Mouse (Mus musculus) ES-Bruce4 (cell line): ENCODE data around the gene Camkmt. TPM values are rescaled to one million over a fixed set of nuclear protein-coding genes. Genes with fewer than 3 reads are reported as not detected.

Experiments used
- H3K27ac ChIP-seq: 2 replicates; pipeline ENCODE4 v1.5.1; 2012; ENCODE audit warnings: low read length, inconsistent platforms; ENCODE audit not compliant: insufficient read depth
- H3K27me3 ChIP-seq: 2 replicates; pipeline ENCODE4 v1.6.1; 2012; ENCODE audit warnings: mild to moderate bottlenecking, low read length, inconsistent platforms; ENCODE audit not compliant: control insufficient read depth, poor library complexity, insufficient read depth, severe bottlenecking
- H3K36me3 ChIP-seq: 2 replicates; pipeline ENCODE4 v1.6.1; 2012; ENCODE audit warnings: inconsistent platforms, mild to moderate bottlenecking, low read length, moderate library complexity; ENCODE audit not compliant: control insufficient read depth, poor library complexity, insufficient read depth, severe bottlenecking
- H3K4me1 ChIP-seq: one replicate; pipeline ENCODE4 v1.8.1; 2011; ENCODE audit warnings: low read length; ENCODE audit not compliant: control insufficient read depth, insufficient read depth
- H3K4me3 ChIP-seq: 2 replicates; pipeline ENCODE4 v1.5.1; 2011; ENCODE audit warnings: low read depth, mild to moderate bottlenecking, low read length
- H3K9ac ChIP-seq: 2 replicates; pipeline ENCODE4 v1.6.1; 2012; ENCODE audit warnings: low read depth, mild to moderate bottlenecking, inconsistent platforms; ENCODE audit not compliant: poor library complexity, severe bottlenecking
- H3K9me3 ChIP-seq: replicated peaks from 2 replicates; pipeline ENCODE4 v1.6.1; 2012; ENCODE audit warnings: mild to moderate bottlenecking, low read length, inconsistent platforms; ENCODE audit not compliant: control insufficient read depth, poor library complexity, insufficient read depth, severe bottlenecking
- CTCF ChIP-seq: IDR thresholded peaks from one replicate; pipeline ENCODE4 v1.8.1; 2011; ENCODE audit warnings: low read depth, low read length
- EP300 ChIP-seq: IDR thresholded peaks from 2 replicates; pipeline ENCODE4 v1.6.1; 2011; ENCODE audit warnings: low read depth, low read length; ENCODE audit not compliant: insufficient read depth
- POLR2A ChIP-seq: IDR thresholded peaks from one replicate; pipeline ENCODE4 v1.8.1; 2011; ENCODE audit warnings: low read length; ENCODE audit not compliant: insufficient read depth
- polyA plus RNA-seq: library from polyadenylated mRNA; stranded (reverse); fragments of >200 nt; gene quantifications from 2 replicates; pipeline ENCODE4 v1.2.4, GENCODE M21; 2011; ENCODE audit warnings: low read depth; ENCODE audit not compliant: missing spikeins, insufficient read depth, insufficient read length

Gene Camkmt
- polyA plus RNA-seq, 1 experiment = 3.7 TPM

DNA sequence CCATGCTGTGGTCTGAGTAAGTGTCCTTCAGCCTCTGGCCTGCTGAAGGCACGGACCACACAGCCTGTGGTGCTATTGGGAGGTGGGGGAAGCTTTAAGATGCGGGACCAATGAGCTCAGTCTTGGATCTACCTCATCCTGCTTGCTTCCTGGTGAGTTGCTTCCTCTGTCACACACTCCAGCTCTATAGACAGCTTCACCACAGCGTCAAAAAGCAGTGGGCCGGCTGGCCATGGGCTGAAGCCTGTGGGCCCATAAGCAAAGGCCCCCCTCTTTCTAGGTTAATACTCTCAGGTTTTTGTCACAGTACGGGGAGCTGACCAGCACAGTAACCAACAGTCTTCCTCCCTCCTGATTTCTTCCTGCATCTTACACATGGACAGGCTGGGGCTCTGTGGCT, 314.8 kb downstream of the Camkmt start:
- Histone ChIP-seq H3K9ac (no peak overlapping the region), H3K4me1 (no peaks in the 10 kb centered on the region), H3K27me3 (no peaks in the 10 kb centered on the region), H3K9me3 (no peaks in the 10 kb centered on the region), H3K36me3 (no peaks in the 10 kb centered on the region), H3K27ac (no peak overlapping the region), H3K4me3 (no peak overlapping the region)
- no peak for TF ChIP-seq POLR2A
- TF ChIP-seq CTCF = no peak
- no peak for TF ChIP-seq EP300

DNA sequence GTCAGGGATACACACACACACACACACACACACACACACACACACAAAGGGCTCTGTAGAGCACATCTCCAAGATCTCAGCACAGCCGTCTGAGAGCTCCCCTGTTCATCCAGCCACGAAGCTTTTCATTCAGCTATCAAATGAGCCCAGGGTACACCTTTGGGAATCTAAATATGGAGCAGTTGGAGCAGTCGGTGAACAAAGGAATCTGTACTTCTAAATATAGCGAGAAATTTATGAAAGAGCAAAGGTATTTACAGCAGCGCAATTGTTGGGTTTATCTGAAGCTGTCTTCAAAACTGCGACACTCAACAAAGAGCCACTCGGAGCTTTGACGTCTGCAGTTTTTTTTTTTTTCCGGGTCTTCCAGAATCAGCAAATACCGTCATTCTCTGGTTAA, 315.8 kb downstream of the Camkmt start:
- H3K27ac ChIP-seq = no peak overlapping the region
- no peaks in the 10 kb centered on the region for H3K9me3 ChIP-seq
- H3K36me3 ChIP-seq = no peaks in the 10 kb centered on the region
- H3K9ac ChIP-seq = no peak overlapping the region
- no peak overlapping the region for H3K4me3 ChIP-seq
- H3K27me3 ChIP-seq = no peaks in the 10 kb centered on the region
- no peaks in the 10 kb centered on the region for H3K4me1 ChIP-seq
- TF ChIP-seq POLR2A = no peak
- no peak for TF ChIP-seq EP300
- TF ChIP-seq CTCF = no peak

DNA sequence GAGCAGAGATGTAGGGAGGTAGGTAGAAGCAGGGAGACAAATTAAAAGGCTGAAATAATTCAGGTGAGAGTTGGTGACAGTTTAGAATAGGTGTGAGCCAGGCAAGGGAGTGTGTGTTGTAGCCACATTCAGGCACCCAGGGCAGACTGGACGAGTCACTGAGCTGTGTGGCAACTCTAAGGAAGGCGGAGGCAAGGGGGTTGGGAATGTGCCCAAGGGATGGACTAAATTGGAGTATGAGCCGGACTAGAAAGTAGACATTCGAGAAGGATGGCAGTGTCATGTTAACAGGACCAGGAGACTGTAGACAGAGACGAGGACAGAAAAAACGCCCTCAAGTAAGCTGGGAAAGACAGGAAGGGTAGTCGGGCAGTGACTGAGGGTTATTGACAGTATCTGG, 338.5 kb downstream of the Camkmt start:
- Histone ChIP-seq H3K9ac (no peak overlapping the region), H3K9me3 (no peaks in the 10 kb centered on the region), H3K27ac (no peak overlapping the region), H3K36me3 (no peaks in the 10 kb centered on the region), H3K4me3 (no peak overlapping the region), H3K27me3 (no peaks in the 10 kb centered on the region), H3K4me1 (no peaks in the 10 kb centered on the region)
- TF ChIP-seq CTCF (no peak), EP300 (no peak), POLR2A (no peak)

DNA sequence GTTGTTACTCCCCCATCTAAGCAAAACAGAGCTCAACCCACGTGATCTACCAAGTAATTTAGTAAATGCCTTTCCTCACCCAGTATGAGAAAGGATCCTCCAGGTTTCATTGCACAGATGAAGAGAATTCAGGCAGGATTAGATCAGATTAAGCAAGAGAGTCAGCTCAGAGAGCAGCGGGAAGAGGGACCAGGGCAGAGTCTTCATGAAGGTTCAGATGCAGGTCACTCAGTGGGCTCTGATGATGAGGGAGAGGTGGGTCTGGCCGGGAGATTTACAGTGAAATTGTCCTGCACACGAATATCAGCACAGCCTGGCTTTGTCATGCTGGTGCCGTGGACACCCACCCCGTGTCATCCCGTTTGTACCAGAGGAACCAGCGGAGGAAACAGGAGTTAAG, 342.6 kb downstream of the Camkmt start:
- Histone ChIP-seq H3K9me3 (no peaks in the 10 kb centered on the region), H3K4me3 (no peak overlapping the region), H3K9ac (no peak overlapping the region), H3K27me3 (no peaks in the 10 kb centered on the region), H3K4me1 (no peaks in the 10 kb centered on the region), H3K36me3 (no peaks in the 10 kb centered on the region), H3K27ac (no peak overlapping the region)
- TF ChIP-seq CTCF (no peak), EP300 (no peak), POLR2A (no peak)

DNA sequence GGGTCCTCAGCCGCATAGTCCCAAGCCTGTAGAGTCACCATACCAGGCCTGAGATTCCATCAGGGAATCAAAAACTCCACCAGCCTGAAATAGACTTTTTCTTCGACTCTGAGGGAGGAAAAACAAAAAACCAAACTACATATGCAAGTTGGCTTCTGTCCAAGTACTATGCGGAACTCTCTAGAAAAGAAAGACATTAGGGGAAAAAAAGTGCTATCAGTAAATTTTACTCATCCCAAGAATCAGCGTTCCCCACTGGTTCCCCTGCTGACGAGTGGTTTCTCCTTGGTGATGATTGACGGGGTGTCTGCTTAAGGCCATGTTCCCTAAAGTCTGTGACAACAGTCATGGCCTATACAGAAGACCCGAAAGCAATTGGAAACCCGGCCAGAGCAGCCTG, 352.7 kb downstream of the Camkmt start:
- H3K36me3 ChIP-seq = no peaks in the 10 kb centered on the region
- no peak for TF ChIP-seq EP300
- no peak for TF ChIP-seq CTCF
- TF ChIP-seq POLR2A = no peak
- no peaks in the 10 kb centered on the region for H3K4me1 ChIP-seq
- H3K9ac ChIP-seq = no peak overlapping the region
- H3K4me3 ChIP-seq = no peak overlapping the region
- no peaks in the 10 kb centered on the region for H3K27me3 ChIP-seq
- no peak overlapping the region for H3K27ac ChIP-seq
- no peaks in the 10 kb centered on the region for H3K9me3 ChIP-seq

DNA sequence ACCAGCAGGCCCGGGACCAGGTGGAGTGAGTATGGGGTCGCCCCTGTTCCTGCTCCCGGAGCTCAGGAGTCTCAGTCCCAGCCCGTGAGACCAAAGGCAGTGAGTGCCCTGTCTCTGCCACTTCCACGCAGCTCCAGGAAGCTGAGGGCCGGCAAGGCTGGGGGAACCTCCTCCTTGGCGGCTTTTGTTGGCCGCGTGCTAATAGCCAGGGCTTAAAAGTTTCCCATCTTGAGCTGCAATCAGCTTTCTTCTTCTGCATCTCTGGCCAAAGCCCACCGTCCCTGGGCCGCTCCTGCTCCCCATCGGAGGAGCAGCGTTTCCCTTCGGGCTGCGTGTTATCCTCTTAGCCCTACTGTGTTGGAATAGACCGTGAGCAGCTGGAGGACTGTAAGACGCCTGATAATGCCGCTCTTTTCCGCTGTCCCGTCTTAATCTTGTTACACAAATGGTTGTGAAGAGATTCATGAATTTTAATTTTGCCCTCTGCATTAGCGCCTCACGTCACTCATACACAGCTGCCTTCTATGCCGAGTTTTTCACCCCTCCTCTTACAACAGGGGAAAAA, 364.1 kb downstream of the Camkmt start:
- H3K4me1 ChIP-seq = no peaks in the 10 kb centered on the region
- H3K36me3 ChIP-seq = no peaks in the 10 kb centered on the region
- H3K9ac ChIP-seq = 0 out of 2 replicates have a peak overlapping the region, but pooled peaks have one; percentile 18
- H3K27ac ChIP-seq = no peak overlapping the region
- no peaks in the 10 kb centered on the region for H3K27me3 ChIP-seq
- H3K9me3 ChIP-seq = no peaks in the 10 kb centered on the region
- H3K4me3 ChIP-seq = peak overlapping the region; percentile 31
- TF ChIP-seq POLR2A (no peak), CTCF (no peak), EP300 (no peak)
